Mouse (Mus musculus): ENCODE data around the gene Dkk2.

- TF ChIP-seq CTCF (IDR thresholded peaks at IDR 0.05; ENCODE audit: low read depth): no peak
- TF ChIP-seq EP300 (IDR thresholded peaks at IDR 0.05; ENCODE audit: low read depth): no peak
Measured at GRCm38 (mm10) chr3:132040066-132040465, 45.0 kb upstream of the Dkk2 start.

Measured in liver, embryonic 14.5 days (tissue).